Mouse (Mus musculus): ENCODE measurements around the gene Ung. TPM values are rescaled to one million over a fixed set of nuclear protein-coding genes. Genes with fewer than 3 reads are reported as not detected.
A peak's percentile ranks its signal among the peaks of the same experiment; 100 is the strongest.

Ung gene
- 1 to 10 TPM; 3.7 to 9.2 TPM for polyA plus RNA-seq (2017; shearing (Covaris generic))

GRCm38 (mm10) chr5:114130211-114130605 lies at the start of gene Ung:
Ung (plus strand) TSS chr5:114130386.
- ATAC-seq, result peak; percentile 6

DNA sequence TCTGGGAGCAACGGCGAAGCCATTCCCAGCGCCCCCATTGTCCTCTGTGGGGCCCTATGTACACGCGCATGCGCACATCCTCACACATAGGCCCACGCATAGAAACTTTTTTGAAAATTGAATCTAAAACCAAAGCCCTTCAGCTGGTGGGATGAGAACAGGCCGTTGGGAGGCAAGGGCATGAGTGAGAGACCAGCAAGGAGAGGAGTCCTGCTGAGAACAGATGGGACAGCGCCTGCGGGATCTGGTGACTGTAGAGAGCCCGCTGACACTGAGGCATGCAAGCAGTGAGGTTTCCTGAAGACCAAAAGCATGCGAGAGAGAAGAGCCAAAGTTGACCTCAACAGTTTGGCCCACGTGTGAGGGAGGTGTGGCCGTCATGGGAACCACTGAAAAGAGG lies 44.7 kb upstream of the Ung start:
- no peak for ATAC-seq

DNA sequence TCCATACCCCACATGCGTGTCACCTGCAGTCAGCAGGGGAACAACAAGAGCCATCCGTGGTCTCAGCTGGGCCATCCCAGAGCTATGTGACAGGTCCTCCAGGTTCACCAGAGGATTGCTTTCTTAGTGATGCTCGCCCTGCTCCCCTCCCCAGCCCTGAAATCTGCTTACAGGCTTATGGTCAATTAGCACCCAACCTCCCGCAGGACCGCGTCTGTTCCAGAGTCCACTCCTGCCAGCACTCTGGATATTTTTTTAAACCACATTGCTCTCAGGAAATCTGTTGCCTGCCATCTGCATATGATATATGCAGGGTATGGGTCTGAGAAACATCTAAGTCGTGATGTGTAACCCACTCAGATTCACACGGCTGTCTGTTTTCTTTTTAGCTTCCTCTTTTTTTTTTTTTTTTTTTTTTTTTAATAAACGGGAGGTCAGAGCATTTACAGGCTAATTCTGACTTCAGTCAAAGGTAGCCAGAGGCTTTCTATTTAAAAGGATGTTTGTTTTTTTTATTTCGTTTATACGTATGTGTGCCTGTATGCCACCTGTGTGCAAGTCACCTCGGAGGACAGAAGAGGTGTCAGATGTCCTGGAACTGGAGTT lies 42.2 kb upstream of the Ung start:
- ATAC-seq, result no peak

GRCm38 (mm10) chr5:114090421-114091013 lies 39.7 kb upstream of the Ung start:
- ATAC-seq, result no peak

DNA sequence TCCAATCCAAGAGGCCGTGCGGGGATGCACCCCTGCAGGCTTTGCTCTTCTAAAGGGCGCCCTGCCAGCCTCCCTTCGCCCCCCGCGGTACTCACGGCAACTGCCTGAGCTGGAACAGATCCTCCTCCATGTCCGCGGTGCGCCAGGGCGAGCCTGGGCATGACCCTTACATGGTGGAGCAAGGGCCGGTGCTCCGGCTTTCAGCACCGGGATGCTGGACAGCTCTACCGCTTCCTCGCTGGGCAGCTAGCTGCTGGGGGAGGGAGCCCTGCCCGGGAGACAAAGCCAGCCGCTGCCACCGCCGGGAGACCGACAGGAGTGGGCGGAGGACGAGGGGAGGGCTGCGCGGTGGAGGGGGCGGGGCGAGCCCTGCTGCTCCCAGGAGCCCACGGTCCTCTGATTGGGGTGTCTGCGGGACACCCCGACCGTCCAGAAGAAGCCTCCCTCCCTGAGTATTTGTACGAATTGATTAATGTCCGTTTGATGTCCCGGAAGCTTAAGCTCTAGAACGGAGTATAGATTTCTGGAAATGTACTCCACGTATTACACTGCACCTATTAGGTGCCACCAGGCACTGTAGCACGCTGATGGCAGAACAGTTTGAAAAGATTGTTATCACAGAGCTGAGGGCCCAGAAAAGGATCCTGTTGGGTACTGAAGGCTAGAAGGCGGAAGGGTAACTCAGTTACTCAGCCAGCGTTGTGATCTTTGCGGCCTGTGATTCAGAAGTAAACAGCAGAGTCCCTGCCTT lies 39.0 kb upstream of the Ung start, which contains the start of gene Svop:
Gene Svop (minus strand): TSS at position 514 of the 751 bp plus-strand sequence.
- no peak for ATAC-seq

- ATAC-seq, result peak; percentile 92
These were observed 30.3 kb upstream of the Ung start for GRCm38 (mm10) chr5:114099709-114100389.

DNA sequence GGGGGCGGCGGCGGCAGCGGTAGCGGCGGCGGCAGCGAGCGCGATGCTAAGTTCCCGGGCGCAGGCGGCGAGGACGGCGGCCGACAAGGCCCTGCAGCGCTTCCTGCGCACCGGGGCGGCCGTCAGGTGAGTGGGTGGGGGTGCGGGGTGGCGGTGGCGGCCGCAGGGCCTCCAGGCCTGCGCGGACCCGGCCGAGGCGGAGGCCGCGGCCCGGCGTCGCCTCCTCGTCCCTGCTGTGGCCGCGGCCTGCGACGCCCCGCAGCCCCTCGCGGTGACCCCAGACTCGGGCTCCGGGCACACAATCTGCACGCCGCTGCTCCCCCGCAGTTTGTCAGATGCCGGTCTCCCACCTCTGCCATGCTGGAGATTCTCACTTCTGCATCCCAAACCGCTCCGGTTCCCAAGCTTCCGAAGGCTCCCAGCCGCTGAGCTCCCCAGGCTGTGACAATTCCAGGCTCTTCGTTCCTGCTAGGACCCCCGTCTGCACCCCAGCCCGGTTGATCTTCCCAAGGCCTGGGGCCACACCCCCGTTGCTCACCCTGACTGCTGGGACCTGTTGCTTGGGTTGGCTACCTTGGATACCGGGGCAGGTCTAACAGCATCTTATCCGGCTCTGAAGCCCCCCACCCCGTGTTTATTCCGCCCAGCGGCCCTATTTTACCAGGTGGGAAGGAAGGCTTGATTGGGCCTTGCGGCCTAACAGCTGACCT lies 29.6 kb upstream of the Ung start:
- peak; percentile 44 for ATAC-seq

- no peak for ATAC-seq
These were observed 28.3 kb upstream of the Ung start for GRCm38 (mm10) chr5:114101873-114102272.

DNA sequence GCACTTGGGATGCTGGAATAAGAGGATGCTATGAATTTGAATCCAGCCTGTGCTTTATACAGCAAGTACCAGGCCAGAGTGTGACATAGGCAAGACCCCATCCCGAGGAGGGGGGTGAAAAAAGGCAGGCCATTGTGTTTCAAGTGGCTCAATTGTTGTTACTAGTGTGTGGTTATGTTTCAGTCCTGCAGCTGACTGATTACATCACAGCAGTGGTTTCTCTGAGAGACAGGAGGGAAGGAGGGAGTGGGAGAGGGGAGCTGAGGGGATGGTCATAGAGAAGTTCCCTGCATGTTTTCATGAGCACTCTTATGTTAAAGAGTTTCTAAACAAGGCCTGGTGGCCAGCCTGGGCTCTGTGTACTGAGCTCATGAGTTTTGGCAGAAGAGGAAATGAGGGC lies 27.4 kb upstream of the Ung start:
- no peak for ATAC-seq

DNA sequence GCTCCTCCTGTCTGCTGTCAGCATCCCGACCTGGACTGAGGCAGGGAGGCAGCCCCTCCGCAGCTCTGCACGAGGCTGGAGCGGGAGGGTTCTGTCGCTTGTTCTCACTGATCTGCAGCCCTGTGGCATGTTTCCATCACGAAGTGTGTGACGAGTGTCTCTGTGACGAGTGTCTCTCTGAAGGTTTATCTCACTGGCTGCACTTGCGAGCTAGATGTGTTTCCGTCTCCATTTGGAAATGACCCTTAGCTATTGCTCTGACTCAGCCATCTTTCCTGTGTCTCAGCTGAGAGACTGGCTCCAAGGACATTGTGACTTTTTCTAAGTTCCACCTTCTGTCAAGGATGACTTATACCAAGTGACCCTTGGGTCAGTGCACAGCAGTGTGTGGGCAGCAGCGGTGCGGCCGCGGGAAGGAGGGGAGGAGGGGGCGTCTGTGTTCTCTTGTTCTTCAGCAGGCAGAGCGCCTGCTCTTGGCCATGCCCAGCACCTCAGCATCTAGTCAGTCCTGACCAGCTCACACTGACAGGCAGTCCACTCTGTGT lies 23.7 kb upstream of the Ung start:
- ATAC-seq, result no peak

- ATAC-seq, result no peak
These were observed 16.9 kb upstream of the Ung start for GRCm38 (mm10) chr5:114113334-114113733.

GRCm38 (mm10) chr5:114115030-114115429 lies 15.2 kb upstream of the Ung start:
- ATAC-seq, result no peak

- no peak for ATAC-seq
These were observed 13.6 kb upstream of the Ung start for GRCm38 (mm10) chr5:114116586-114116985.

GRCm38 (mm10) chr5:114119806-114120205 lies 10.4 kb upstream of the Ung start:
- ATAC-seq, result no peak

DNA sequence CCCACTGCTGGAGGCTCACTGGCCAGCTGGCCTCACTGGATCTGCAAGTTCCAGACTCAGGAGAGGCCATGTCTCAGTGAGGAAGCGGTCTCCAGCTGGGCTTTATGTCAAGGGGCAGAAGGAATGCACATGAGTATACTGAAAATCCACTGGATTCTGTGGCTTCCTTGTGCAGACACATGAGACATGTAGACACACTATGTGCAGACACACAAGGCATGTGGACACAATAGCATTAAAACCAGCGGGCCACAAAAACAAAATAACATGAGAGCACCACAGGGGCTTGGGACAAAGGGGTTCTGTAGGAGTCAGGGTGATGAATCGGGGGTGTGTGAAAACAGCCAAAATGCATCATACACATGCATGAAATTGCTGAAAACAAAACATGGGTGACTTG lies 4.2 kb upstream of the Ung start:
- ATAC-seq, result no peak

- no peak for ATAC-seq
These were observed 3.5 kb upstream of the Ung start for GRCm38 (mm10) chr5:114126499-114127244.

GRCm38 (mm10) chr5:114127374-114128349 lies 2.5 kb upstream of the Ung start, which contains the start of gene Alkbh2:
Alkbh2 (minus strand) TSS chr5:114128218.
- peak; percentile 23 for ATAC-seq

DNA sequence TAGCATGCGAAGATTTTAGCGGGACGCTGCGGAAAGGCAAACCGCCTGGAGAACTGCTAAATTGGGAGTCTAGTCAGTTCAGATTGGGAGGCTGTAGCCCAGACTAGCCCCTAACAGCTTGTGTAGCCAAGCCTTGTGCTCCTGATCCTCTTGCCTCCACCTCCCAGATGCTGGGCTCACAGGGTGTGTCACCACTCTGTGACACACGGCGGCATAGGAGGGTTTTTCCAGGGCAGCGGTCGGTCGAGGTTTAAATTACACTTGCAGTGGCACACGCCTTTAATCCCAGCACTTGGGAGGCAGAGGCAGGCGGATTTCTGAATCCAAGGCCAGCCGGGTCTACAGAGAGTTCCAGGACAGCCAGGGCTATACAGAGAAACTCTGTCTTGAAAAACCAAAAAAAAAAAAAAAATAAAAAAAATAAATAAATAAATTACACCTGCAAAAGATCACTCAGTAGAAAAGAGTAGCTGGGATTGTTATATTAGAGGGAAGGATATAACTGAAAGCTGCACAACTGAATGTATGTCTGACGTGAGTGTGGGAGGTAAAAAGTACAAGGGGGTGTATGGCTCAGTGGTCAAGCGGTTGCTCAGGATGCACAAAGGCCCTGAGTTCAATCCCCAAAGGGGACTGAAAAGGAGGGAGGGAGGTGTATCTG lies 506 bp upstream of the Ung start:
- ATAC-seq, result no peak

GRCm38 (mm10) chr5:114130698-114131520 lies 723 bp downstream of the Ung start:
- peak; percentile 83 for ATAC-seq
